Mouse (Mus musculus): ENCODE data around the gene Plgrkt.
"Not testable (repeated sequence)": the region's sequence is repeated elsewhere in the genome, so short reads cannot be mapped to it uniquely, and the experiment has no call there.

The Plgrkt gene

DNA sequence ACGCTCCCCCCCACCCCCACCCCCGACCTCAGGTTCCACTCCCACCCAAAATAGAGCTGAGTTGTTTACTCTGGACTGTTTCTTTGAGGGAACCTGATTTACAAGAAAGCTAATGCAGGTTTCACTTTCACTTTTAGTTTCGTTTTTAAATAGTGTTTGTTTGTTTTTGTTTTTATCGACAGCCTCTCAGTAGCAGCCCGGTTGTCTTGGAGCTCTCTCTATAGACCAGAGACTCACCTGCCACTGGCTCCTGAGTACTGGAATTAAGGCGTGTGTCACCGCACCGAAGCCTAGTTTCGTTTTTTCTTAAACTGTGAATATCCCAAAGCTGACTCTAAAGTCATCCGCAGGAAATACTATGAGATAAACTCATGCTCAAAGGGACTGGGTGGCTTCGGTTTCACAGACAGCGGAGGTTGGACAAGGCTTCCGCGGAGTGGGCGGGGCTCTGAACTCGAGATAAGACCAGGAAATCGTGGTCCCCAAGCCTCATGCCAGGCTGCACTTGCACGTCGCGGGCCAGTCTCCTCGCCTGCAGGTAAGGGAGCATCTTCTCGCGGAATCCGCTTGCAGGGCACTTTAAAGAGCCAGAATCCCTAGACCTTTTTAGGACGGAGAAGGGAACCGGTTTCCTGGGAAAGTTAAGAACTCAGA, at the start of gene Plgrkt, which contains the start of gene Cd274:
Gene Plgrkt, minus strand, starts transcription at position 422 of the 654 bp plus-strand sequence.
Gene Cd274, plus strand, starts transcription at position 487 of the 654 bp plus-strand sequence.
- DNase-seq (ENCODE audit: low read depth, low spot score): peak; percentile 57

GRCm38 (mm10) chr19:29416393-29416902, 49.3 kb upstream of the Plgrkt start:
- DNase-seq (ENCODE audit: low read depth, low spot score): no peak

DNA sequence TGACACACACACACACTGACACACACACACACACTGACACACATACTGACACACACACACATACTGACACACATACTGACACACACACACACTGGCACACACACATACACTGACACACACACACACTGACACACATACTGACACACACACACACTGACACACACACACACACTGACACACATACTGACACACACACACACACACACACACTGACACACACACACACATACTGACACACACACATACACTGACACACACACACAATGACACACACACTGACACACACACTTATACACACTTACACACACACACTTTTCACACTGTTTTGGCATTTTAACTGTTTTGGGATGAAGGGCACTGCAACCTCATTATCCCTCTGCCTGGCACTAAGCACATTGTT, 47.7 kb upstream of the Plgrkt start:
- not testable (repeated sequence) for DNase-seq (ENCODE audit: low read depth, low spot score)

DNA sequence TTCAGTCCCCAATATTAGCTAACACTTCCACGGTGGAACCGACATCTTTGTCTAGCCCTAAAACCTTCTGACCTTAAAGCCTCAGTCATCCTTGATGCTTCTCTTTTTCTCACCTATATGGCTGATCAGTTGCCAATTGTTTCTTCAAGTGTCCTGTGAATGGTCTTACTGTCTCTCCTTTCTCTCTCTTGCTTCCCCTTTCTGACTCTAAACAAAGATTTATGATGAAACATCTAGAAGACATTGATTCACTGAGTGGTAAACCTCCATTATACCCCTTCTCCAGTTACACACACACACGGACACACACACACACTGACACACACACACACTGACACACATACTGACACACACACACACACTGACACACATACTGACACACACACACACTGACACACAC, 47.3 kb upstream of the Plgrkt start:
- no peak for DNase-seq (ENCODE audit: low read depth, low spot score)

- no peak for DNase-seq (ENCODE audit: low read depth, low spot score)
Observed at GRCm38 (mm10) chr19:29412476-29413420, 45.6 kb upstream of the Plgrkt start.

DNA sequence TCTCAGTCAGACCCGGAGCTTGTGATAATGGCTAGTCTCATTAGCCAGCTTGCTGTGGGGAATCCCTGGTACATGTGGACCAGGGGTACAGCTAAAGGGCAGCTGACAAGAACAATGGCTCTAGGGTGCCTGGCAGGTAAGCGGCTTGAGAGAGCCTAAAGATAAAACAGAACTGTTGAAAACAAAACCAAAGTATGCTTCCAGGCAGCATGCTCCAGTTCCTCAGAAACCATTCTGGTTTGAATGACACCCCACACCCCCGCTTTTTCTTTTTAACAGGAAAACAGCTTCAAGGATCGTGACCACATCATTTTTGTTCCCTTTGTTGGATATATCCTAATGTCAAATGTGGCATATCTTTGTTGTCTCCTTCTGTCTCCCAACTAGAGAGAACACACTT, 43.4 kb upstream of the Plgrkt start, which contains the start of gene Pdcd1lg2:
Gene Pdcd1lg2, plus strand, starts transcription at position 301 of the 400 bp plus-strand sequence.
- no peak for DNase-seq (ENCODE audit: low read depth, low spot score)

GRCm38 (mm10) chr19:29406042-29407017, 39.1 kb upstream of the Plgrkt start:
- DNase-seq (ENCODE audit: low read depth, low spot score): no peak

- DNase-seq (ENCODE audit: low read depth, low spot score): no peak
Observed at GRCm38 (mm10) chr19:29405388-29405787, 38.2 kb upstream of the Plgrkt start.

DNA sequence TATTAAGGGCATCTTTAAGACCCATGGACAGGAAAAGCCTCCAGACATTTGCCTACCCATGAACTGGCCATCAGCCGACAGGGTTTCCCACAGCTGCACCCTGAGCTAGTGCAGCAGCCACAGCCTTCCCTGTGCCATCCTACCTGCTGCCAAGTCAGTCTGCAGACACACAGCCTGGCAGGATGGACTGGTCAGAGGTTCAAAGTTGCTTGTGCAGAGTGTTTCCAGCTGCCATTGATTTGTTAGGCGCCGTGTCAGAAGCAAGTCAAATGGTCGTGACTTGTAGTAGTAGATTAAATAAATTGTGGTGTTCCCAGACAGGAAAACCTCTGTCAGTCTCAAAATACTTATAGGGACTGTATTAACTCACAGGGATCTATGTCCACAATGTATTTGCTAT, 36.1 kb upstream of the Plgrkt start:
- no peak for DNase-seq (ENCODE audit: low read depth, low spot score)

- DNase-seq (ENCODE audit: low read depth, low spot score): no peak
Observed at GRCm38 (mm10) chr19:29402621-29403020, 35.4 kb upstream of the Plgrkt start.

DNA sequence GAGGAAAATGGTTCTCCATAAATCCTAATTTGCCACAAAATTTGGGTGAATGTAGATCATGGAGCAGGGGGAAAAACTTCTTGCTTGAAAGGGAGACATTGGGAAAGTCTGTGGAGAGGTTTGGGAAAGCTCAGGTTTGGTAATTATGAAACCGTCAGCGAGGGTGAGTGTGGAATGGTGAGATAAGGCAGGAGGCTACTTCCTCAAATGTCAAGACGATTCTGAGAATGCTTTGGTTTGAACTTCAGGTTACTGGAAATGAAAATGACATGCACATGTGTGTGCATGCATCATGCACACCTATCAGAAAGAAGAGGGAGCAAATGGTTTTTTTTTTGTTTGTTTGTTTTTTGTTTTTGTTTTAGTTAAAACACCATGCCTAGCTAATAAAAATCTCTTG, 33.3 kb upstream of the Plgrkt start:
- DNase-seq (ENCODE audit: low read depth, low spot score): no peak

GRCm38 (mm10) chr19:29399786-29400185, 32.6 kb upstream of the Plgrkt start:
- no peak for DNase-seq (ENCODE audit: low read depth, low spot score)

DNA sequence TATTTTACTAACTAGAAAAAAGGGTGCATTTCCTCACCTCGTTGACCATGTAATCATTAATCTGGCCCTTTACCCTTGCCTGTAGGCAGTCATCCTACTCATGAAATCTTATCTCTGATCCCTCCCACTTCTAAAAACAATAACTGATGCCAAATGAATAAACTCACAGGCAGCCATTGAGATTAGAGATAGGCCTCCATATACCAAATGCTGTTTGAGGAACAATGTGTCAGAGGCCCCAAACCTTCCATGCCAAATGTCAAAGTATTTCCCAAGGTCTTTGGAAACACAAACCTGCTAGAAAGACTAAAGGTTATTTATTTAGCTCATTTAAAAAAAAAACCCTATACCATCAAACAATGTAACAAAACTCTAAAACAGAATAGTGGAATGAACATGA, 29.2 kb upstream of the Plgrkt start:
- DNase-seq (ENCODE audit: low read depth, low spot score): no peak

DNA sequence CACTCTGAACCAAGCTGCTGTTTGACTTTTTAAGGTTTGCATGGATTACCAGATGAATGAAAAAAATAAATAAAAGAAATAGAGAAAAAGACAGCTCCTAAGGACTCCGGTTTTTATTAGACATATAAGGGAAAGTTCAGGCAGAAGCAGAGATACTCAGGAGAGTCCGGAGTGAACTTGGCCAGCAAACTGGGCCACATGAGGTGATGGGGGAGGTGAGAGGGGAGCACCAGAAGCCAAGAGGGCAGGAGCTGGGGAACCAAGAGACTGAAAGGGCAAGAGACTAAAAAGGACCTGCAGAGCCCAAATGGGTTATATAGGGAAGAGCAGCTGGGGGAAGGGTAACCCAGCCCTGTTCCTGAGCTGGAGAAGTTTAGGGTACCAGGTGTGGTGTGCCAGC, 27.5 kb upstream of the Plgrkt start:
- DNase-seq (ENCODE audit: low read depth, low spot score): no peak

DNA sequence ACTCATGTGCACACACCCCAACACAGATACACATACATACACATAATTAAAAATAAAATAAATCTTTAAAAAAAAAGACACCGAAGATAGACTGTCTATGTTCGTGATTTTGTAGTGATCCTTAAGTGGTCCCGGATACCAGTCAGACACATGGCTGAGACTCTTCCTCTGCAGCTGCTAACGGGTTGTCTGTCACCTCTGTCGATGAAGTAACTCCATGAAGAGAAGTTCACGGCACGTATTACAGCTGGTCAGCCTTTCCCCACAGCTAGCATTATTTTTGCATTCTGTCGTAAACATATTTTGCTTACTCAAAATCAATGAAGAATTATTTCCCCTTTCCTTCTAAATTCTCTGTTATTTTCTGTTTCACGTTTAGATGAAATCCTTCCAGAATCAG, 26.1 kb upstream of the Plgrkt start:
- no peak for DNase-seq (ENCODE audit: low read depth, low spot score)

DNA sequence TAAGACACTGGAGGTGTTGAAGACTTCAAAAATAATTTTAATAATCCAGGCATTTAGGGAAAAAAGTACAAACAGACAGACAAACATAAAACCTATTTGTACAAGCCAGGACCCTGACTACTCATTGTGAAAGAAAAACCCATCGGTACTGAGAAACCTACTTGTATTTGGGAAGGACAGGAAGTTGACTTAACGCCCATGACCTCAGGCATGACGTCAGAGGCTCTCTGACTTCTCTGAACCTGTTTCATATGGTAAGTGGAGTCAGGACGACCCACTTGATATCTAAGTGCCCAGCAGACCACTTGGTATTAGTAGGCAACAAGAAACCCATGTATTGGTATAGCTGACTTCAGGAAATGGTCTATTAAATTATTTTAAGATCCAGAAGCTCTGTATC, 24.1 kb upstream of the Plgrkt start:
- no peak for DNase-seq (ENCODE audit: low read depth, low spot score)

DNA sequence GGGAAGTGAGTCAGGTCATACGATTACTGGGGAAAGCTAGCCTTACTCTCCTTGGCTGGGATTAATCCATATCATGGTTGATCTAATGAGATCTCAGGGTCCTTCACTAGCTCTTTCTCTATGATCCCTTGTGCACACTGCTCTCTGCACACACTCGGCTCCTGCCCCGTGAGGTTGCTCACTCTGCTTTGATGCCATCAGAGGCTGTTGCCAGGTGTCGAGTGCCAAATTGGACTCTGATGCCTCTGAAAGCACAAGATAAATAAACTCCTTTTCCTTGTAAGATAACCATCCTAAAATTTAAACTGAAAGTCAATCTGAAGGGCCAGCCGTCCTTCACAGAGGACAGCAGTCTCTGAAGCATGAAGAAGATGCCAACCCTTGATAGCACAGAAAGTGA, 23.3 kb upstream of the Plgrkt start:
- no peak for DNase-seq (ENCODE audit: low read depth, low spot score)

DNA sequence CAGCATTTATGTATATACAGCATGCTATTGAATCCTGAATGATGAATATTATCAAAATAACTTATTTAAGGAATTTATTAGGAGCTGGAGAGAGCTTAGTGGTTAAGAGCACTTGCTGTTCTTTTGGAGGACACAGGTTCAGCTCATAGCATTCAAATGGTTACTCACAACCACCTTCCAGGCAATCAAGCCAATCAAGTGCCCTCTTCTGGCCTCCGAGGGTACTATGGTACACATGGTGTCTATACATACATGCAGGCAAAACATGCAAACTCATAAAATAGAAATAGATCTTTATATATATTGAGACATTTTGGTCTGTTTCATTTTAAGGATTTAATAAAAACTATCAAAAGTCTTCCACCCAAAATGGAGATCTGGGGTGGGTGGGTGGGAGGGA, 21.6 kb upstream of the Plgrkt start:
- DNase-seq (ENCODE audit: low read depth, low spot score): no peak

- peak; percentile 43 for DNase-seq (ENCODE audit: low read depth, low spot score)
Observed at GRCm38 (mm10) chr19:29385822-29386221, 18.6 kb upstream of the Plgrkt start.

DNA sequence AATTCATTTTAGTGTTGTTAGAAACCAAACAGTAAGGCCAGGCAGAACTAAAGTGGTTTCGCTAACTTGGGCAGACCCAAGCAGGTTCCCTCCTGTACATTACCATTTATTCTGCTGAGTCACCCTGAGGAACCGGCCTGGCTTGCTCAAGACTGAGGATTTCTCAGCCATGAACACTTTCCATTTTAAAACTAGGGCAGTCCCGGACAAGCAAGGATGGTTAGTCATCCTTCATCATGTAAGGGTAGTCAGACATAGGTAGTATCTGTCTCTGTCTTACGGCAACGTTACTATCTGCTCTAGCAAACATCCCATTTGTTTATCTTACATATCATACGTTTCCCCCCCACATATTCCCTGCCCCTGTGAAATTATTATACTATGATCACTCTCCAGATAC, 17.8 kb upstream of the Plgrkt start:
- peak; percentile 15 for DNase-seq (ENCODE audit: low read depth, low spot score)

GRCm38 (mm10) chr19:29384412-29384811, 17.2 kb upstream of the Plgrkt start:
- DNase-seq (ENCODE audit: low read depth, low spot score): no peak

Data from R1 (cell line).